Mouse (Mus musculus): ENCODE measurements around the gene Pdss2.

Pdss2 gene

GRCm38 (mm10) chr10:43439492-43439941 is 218.2 kb downstream of the Pdss2 start:
- DNase-seq (ENCODE audit: low read depth, low spot score) = no peak

DNA sequence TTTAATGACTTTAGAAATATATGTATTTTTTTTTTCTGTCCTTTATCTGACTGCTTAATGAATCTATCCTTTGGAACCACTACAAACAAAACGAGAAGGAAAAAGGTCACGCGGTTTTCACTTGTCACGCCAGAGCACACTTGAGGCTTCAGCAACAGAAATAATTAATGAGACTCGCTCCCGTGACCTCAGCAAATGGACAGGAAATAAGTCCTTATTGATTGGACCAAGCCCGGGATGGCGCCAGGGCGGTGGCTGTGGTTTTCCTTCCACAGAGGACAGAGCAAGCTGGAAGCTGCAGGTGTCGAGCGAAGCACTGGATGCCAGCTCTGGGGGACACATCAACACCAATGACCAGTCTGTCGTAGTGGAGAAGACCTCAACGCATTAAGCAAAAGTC is 218.8 kb downstream of the Pdss2 start:
- DNase-seq (ENCODE audit: low read depth, low spot score) = no peak

DNA sequence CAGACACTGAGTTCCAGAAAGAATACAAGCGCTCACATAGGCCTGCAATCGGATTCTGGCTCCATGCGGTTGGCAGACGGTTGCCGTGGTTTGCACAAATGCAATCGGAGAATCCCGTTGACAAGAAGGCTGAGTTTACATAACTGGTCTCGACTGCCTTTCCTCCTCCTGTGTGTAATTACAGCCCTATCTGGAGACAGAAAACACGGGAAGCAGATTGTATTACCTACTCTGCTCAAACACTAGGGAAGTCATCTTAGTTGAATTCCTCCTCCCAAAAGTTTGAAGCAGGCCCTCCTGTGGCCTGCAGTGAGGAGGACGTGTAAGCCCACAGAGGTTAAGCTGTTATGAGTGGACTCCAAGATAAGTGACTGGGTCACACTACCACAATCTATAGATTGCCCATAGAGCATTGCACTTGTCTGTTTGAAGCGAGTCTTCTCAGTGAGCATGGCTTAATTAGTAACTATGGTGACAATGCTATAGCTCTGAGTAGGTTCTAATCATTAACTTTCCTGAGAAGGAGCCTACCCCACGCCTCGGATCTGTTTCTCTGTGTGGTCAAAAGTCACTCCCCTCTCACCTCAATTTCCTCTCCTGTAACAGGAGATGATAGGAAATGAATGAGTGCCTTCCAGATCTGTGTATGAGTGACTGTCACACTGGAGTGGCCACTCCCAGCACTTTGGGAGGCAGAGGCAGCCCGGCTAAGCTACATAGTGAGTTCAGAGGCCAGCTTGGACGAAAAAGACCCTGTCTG is 219.9 kb downstream of the Pdss2 start:
- DNase-seq (ENCODE audit: low read depth, low spot score) = no peak

DNA sequence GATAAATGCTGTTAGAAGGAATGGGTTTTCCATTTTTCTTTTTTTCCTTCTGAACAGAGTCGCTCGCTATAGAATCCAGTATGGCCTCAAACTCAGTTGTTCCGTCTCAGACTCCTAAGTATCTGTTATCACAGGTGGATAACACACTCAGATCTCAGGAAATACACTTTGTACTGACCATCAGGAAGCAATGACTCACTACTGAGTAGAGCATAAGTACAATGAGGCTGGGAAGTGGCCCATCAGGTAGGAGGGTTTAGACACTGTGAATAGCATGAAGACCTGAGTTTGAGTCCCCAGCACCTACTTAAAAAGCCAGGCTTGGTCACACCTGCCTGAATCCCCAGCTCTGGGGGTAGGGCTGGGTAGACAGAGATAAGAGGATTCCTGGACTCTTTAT is 227.4 kb downstream of the Pdss2 start:
- DNase-seq (ENCODE audit: low read depth, low spot score) = no peak

- peak; percentile 46 for DNase-seq (ENCODE audit: low read depth, low spot score)
Observed at GRCm38 (mm10) chr10:43451848-43452662, 230.8 kb downstream of the Pdss2 start.

DNA sequence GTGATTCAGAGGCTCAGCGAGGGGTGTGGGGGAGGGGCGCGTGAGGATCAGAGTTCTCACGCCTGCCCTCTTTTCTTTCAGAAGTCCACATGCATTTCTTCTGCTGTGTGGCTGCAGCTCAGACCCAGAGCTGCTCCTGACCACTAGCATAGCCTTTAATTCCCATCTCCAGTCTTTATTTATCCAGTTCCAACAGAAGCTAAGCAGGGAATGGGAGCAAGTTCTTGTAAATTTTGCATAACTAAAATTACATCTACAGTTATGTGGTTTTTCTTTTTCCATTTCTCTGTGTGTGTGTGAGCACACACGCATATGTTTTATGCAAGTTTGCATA is 231.3 kb downstream of the Pdss2 start:
- no peak for DNase-seq (ENCODE audit: low read depth, low spot score)

DNA sequence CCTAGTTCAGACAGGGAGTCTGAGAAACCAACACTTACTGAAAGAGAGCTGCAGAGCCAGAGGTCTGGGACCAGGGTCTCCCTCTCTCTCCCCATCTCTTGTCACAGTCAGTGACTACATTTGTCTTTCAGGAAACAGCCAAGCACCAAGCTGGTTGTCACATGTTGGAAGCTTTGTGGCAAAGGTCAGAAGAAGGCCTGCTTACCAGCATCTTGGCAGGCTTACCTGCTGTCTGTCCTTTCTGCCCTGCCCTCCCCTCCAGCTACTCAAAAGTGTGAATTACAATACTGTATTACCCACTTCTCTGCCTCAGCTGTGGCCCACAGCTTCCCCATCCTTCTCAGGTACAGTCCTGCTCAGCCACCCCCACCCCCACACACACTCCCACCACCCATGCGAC is 232.9 kb downstream of the Pdss2 start:
- no peak for DNase-seq (ENCODE audit: low read depth, low spot score)

DNA sequence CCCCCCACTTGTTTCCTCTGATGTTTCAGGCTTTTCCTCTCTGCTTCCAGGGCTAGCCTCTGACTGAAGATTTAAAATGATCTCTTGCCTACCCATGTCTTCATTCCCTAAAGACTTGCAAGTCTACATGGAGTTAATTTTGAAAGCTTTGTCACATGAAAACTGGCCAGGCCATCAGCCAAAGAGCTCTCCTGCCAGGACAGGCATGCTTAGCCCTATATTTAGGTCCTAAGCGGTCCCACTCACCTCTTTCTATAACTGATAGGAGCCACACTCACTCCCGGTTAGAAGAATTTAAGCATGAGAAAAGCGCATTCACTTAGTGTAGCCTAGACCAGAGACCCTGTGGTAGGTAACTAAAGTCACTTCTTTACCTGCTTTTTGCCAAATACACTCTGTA is 233.4 kb downstream of the Pdss2 start:
- no peak for DNase-seq (ENCODE audit: low read depth, low spot score)

GRCm38 (mm10) chr10:43462821-43463220 is 241.5 kb downstream of the Pdss2 start:
- no peak for DNase-seq (ENCODE audit: low read depth, low spot score)

GRCm38 (mm10) chr10:43463227-43463626 is 241.9 kb downstream of the Pdss2 start:
- DNase-seq (ENCODE audit: low read depth, low spot score) = no peak

- no peak for DNase-seq (ENCODE audit: low read depth, low spot score)
Observed at GRCm38 (mm10) chr10:43466223-43466622, 244.9 kb downstream of the Pdss2 start.

DNA sequence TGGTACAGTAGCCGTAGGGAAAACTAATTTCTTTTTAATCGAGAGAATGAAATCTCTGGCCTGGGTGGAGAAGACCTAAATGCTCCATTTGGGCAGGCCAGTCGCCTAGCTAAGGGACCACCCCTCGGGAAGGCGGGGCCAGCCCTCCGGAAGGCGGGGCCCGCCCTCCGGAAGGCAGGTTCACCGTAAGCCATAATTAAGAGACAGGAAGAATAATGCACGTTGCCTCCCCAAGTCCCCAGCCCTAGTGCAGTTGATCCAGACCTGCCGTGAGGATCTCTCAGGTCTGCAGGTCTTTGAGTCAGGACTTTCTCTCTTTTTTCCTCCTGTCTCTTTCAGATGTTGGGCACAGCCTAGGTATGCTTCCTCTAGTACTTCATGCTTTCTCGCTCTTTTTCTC is 246.4 kb downstream of the Pdss2 start:
- no peak for DNase-seq (ENCODE audit: low read depth, low spot score)

DNA sequence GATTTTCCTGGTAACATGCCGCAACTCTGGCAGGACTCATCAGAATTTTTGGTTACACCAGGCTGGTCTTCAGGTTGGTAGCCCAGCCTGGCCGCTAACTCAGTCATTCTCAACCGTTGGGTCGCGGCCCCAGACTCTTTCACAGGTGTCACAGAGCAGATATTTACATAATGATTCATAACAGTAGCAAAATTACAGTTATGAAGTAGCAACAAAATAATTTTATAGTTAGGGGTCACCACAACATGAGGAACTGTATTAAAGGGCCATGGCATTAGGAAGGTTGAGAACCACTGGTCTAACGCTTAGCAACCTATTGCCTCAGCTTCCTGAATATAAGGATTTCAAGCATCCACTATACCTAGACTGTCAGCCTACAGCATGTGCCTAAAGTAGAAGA is 247.0 kb downstream of the Pdss2 start:
- DNase-seq (ENCODE audit: low read depth, low spot score) = no peak

- no peak for DNase-seq (ENCODE audit: low read depth, low spot score)
Observed at GRCm38 (mm10) chr10:43475376-43475775, 254.1 kb downstream of the Pdss2 start.

GRCm38 (mm10) chr10:43477459-43477858 is 256.2 kb downstream of the Pdss2 start:
- DNase-seq (ENCODE audit: low read depth, low spot score) = no peak

DNA sequence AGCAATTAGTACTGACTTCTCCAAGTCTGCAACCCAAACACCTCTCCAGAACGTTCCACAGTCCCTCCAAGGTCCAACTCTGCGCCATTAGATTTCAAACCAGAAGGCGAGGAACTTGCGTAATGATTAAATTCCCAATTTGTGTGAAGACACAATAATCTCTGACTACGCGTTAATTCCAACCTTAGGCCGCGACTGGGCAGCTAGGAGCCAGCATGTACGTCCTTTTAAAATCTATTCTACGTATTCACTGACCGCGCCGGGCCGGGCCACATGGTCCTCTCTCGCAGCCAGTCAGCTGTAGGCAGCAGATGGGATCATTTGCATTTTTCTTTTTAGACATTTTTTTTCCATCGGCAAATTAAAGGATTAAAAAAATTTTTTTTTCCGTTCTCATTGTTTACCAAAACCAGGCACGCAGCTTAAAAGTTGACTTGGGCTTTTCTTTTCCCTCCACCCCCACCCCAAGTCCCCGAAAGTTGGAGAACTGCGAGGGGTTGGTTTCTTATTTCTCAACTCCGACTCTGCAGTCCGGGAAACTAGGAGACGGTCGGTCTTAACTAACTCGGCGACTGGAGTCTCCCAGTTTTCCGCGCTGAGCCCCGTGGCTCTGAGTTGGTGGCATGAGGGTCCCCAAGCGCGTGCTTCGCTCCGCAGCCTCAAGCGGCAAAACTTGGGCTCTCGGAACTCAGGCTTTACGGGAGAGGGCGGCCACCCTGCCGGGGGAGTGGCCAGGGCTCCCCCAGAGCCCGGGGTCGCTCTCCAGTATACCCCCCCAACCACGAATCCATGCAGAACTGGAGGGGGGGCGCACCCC is 256.8 kb downstream of the Pdss2 start:
- no peak for DNase-seq (ENCODE audit: low read depth, low spot score)

- DNase-seq (ENCODE audit: low read depth, low spot score) = no peak
Observed at GRCm38 (mm10) chr10:43478751-43479435, 257.6 kb downstream of the Pdss2 start, which contains the start of gene Bend3. Gene Bend3 (plus strand): TSS chr10:43478831.

GRCm38 (mm10) chr10:43479436-43480157 is 258.3 kb downstream of the Pdss2 start:
- DNase-seq (ENCODE audit: low read depth, low spot score) = no peak

DNA sequence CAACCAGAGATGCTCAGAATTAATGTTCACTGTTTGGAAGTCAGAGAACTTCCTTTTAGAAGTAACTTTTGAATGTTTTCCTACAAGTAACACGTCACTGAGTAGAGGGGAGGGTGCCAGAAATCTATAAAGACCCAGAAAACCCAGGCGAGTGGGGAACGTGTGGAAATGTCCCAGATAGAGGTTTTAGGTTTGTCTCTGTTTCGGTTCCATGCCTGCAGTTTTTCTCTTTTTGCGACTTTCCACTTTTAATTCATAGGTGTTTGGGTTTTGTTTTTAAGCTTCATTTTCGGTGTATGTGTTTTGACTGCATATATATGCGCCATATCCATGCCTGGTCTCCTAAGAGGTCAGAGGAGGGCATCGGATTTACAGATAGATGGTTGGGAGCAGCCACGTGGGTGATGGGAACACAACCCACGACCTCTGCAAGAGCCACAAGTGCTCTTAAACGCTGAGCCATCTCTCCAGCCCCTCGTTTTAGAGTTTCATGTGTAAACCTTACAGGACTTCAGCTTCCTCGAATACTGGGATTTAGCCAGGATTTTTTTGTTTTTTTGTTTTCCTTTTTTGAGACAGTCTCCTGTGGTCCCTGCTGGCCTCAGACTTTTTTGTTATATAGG is 259.1 kb downstream of the Pdss2 start:
- no peak for DNase-seq (ENCODE audit: low read depth, low spot score)

- no peak for DNase-seq (ENCODE audit: low read depth, low spot score)
Observed at GRCm38 (mm10) chr10:43481179-43481578, 259.9 kb downstream of the Pdss2 start.
